Mouse (Mus musculus) embryo, embryonic 9.5 days (tissue): ENCODE data around the gene Rbm47.

ENCODE experiments used
- DNase-seq: peaks from one replicate; pipeline ENCODE4 v3.0.0-alpha.2; 2017; ENCODE audit errors: extremely low spot score

The Rbm47 gene

GRCm38 (mm10) chr5:66067219-66067618, 105.7 kb downstream of the Rbm47 start:
- no peak for DNase-seq

GRCm38 (mm10) chr5:66062930-66063220, 110.0 kb downstream of the Rbm47 start:
- DNase-seq, result no peak

GRCm38 (mm10) chr5:66062046-66062929, 110.6 kb downstream of the Rbm47 start:
- DNase-seq, result no peak

- DNase-seq, result no peak
These were observed 111.3 kb downstream of the Rbm47 start for GRCm38 (mm10) chr5:66061667-66062045.

- DNase-seq, result no peak
These were observed 114.1 kb downstream of the Rbm47 start for GRCm38 (mm10) chr5:66058844-66059243.

GRCm38 (mm10) chr5:66056680-66057079, 116.2 kb downstream of the Rbm47 start:
- DNase-seq, result no peak

- DNase-seq, result no peak
These were observed 118.5 kb downstream of the Rbm47 start for GRCm38 (mm10) chr5:66054394-66054793.

- no peak for DNase-seq
These were observed 120.0 kb downstream of the Rbm47 start for GRCm38 (mm10) chr5:66052777-66053548.

- no peak for DNase-seq
These were observed 122.1 kb downstream of the Rbm47 start for GRCm38 (mm10) chr5:66050841-66051240.

GRCm38 (mm10) chr5:66046356-66046755, 126.6 kb downstream of the Rbm47 start:
- DNase-seq, result no peak

- no peak for DNase-seq
These were observed 129.0 kb downstream of the Rbm47 start for GRCm38 (mm10) chr5:66043897-66044296.

- no peak for DNase-seq
These were observed 130.1 kb downstream of the Rbm47 start for GRCm38 (mm10) chr5:66042651-66043340.

GRCm38 (mm10) chr5:66040744-66041279, 132.1 kb downstream of the Rbm47 start:
- DNase-seq, result no peak

GRCm38 (mm10) chr5:66039813-66040212, 133.1 kb downstream of the Rbm47 start:
- no peak for DNase-seq

GRCm38 (mm10) chr5:66037066-66037465, 135.9 kb downstream of the Rbm47 start:
- no peak for DNase-seq

- no peak for DNase-seq
These were observed 136.4 kb downstream of the Rbm47 start for GRCm38 (mm10) chr5:66036440-66037054.

GRCm38 (mm10) chr5:66034375-66035195, 138.3 kb downstream of the Rbm47 start:
- no peak for DNase-seq

GRCm38 (mm10) chr5:66032826-66033225, 140.1 kb downstream of the Rbm47 start:
- DNase-seq, result no peak

GRCm38 (mm10) chr5:66031699-66032098, 141.2 kb downstream of the Rbm47 start:
- DNase-seq, result no peak

GRCm38 (mm10) chr5:66028232-66028631, 144.7 kb downstream of the Rbm47 start:
- DNase-seq, result no peak

- no peak for DNase-seq
These were observed 145.7 kb downstream of the Rbm47 start for GRCm38 (mm10) chr5:66027206-66027605.
